Mouse (Mus musculus) brain, embryonic 14.5 days (tissue): ENCODE results near the gene Dydc1.
A peak's percentile ranks its signal among the peaks of the same experiment; 100 is the strongest.

Source experiments
- CTCF ChIP-seq: fragments of 200-500 bp; IDR thresholded peaks from 2 replicates; pipeline ENCODE4 v1.5.1; 2012; ENCODE audit warnings: inconsistent platforms, mild to moderate bottlenecking, moderate library complexity, borderline replicate concordance; ENCODE audit not compliant: insufficient read depth, insufficient read length; ENCODE audit errors: extremely low read depth
- POLR2A ChIP-seq: fragments of 200-500 bp; IDR thresholded peaks from 2 replicates; pipeline ENCODE4 v1.6.1; 2012; ENCODE audit warnings: mild to moderate bottlenecking, inconsistent platforms, borderline replicate concordance; ENCODE audit not compliant: poor library complexity, insufficient read depth, insufficient read length, severe bottlenecking; ENCODE audit errors: extremely low read depth

GRCm38 (mm10) chr14:41033135-41034110 is 39.3 kb upstream of the Dydc1 start:
- TF ChIP-seq CTCF (peak; percentile 75; the same call in 1 of the 2 replicates), POLR2A (no peak)
